Mouse (Mus musculus) adrenal gland, adult 18-20 months (tissue): ENCODE measurements at regions not wholly inside any gene's neighbourhood (a gene's known extent, or its start where the extent isn't known, plus 50 kb on each side); places are given as distances from the start of the nearest gene placed in this dataset.
"Not testable (repeated sequence)": the region's sequence is repeated elsewhere in the genome, so short reads cannot be mapped to it uniquely, and the experiment has no call there.

Source experiments
- DNase-seq, 2 experiments: peaks; one replicate each; pipeline ENCODE4 v3.0.0; 2021 to 2022; ENCODE audit warnings: low spot score in 2 of 2

DNA sequence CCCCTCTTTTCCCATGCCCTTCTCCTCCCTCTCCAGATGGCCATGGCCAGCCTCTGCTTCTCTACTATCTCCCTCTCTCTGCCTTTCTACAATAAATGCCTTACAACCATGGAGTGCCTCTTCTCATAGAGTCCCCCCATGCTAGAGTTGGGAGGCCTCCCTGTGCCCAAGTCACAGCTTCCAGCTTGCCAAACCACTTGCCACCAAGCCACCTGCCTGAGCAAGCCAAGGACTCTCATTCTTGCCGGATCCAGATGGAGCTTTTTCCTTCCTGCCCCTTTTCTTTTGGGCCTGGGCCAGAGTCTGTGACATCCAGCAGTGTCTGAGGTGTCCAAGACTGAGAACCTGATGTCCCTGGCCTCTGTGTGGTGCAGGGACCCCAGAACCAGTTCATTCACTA is 367.4 kb upstream of the Arhgap42 start:
- no peak for DNase-seq

DNA sequence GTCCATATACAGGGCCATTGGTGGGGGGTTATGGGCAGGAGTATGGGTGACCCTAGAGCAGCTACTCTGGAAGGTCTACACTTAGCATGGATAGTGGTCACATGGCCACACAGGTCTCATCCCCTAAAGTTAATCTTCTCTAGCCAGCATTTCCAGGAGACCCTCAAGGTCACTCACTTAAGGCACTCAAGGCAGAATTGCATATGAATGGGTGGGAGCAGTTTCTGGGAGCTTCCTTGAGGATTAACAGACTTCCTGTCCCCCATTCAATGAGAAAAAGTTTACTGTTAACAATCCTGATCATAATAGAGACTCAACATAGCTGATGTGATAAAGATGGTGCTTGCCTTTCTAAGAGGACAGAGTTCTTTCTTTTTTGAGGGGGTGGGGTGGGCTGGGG is 352.4 kb upstream of the Arhgap42 start:
- DNase-seq: no peak

DNA sequence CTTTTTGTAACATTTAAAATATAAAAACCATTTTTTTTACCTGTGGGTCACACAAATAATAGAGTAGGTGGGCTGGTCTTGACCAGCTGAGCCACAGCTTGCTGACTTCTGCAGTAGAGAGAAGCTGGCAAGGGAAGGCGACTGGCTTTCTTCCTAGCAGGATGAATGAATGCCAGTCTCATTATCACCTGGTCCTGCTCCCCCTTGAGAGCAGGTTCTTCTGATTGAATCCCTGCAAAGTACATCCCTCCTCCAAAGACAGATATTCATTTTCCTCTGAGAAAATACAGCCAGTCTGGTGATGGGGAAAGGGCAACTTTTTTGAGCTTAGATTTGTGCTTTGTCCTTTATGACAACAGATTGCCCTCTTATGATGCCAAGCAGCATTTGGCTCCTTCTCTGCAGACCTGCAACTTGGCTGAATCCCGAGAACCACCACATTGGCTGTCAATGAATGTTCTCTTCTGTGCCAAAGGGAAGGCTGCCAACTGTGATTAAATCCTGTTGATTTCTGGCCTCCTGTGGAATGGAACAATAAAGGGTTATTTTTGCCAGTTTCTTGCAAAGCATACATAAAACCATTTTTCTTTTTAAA is 344.2 kb upstream of the Arhgap42 start:
- DNase-seq: no peak

DNA sequence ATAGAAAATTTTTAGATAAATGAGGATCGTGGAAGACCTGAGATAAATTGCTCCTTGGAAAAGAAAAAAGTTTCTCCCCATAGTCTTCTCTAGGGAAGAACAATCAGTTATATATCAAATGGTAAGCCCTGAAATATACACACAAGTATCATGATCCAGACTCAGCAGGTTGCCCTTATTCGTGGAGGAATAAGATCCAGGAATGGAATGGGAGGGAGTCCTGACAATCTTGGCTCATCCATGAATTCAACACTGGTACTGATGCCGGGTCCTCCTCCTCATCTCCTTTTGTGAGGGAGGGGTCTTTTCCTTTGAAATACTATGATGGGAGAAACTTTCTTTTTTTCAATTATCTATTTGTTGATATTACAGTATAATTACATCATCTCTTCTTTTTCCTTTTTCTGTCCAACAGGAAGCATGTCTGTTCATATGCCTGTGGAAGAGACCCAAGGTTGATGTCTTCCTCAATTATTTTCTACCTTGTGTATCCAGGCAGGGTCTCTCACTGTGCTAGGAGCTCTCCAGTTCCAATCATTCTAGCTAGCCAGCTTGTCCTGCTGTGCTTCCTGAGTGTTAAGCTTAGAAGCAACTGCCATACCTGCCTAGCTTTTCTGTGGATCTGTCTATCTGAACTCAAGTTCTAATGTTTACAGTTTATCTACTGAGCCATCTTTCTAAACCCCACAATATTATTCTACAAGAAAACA is 343.6 kb upstream of the Arhgap42 start:
- no peak for DNase-seq

DNA sequence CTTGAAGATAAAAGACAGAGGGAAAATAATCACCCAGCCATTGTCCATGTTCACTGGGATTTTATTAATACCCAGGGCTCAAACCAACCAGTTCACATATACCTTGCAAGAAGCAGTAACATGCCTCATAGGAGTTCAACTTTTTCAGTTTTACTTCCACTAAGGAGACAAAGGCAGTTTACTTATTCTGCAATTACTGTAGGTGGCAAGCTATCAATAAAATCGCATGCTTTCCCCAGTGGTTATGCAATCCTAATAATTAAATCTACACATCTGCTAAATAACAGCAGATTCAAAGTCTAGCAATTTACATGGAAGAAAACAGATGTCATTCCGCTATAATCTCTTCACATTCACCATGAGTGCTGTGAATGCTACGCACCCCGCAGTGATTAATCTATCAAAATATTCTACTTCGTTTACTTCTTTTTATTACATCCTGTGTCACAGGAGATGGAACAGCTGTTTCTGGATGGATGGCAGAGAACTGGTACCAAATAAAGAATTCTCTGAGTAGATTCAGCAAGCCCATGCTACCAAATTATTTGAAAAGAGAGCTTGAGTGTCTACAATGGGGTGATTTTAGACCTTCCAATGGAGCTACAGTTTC is 329.2 kb upstream of the Arhgap42 start:
- DNase-seq: no peak

DNA sequence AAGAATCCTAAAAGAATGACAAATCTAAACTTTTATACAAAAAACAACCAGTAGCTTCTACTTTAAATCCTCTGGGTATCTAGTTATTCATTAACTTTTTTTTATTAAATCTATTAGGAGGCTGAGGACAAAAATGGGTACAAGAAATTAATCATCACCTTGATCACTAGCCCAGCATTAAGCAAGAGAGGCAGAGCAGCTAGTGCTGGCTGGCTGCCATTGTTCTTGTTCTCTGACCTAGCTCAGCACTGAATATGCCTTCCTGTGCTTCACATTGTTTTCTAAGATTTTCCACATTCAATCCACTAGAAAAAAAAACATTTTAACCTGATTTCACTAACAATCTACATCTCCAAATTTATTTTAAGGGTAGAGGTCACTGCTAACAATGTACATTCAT is 325.6 kb upstream of the Arhgap42 start:
- no peak for DNase-seq

DNA sequence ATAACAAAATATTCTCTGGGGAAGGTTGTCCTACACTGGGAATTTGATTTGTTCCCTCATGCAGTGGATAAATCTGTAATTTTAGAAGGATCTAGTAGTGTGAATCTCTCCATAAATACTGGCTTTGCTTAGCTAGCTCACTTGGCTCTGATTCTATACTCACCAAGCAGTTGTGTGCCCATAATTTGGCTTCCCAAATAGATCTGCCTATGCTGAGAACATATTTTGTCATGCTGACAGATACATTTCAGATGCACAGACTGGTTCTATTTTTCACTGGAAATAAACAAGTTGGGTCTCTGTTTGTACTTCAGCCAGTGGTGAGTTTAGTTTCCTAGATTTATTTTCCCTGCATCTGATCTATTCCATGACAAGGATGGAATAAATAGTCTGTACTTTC is 309.8 kb upstream of the Arhgap42 start:
- DNase-seq: no peak

DNA sequence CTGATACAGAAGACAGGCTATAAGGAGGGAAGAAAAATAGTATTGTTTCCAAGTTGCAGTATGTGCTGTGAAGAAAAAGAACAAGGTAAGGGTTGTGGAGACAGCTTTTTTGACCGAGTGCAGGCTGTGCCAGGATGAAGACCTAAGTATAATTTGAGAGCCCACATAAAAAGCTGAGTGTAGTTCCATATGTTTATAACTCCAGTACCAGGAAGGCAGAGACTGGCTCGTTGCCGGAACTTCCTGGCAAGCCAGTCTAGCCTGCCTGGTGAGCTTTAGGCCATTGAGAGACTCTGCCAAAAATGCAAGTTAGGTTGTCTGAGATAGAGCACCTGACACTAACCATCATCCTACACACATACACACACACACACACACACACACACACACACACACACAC is 308.7 kb upstream of the Arhgap42 start:
- no peak for DNase-seq

DNA sequence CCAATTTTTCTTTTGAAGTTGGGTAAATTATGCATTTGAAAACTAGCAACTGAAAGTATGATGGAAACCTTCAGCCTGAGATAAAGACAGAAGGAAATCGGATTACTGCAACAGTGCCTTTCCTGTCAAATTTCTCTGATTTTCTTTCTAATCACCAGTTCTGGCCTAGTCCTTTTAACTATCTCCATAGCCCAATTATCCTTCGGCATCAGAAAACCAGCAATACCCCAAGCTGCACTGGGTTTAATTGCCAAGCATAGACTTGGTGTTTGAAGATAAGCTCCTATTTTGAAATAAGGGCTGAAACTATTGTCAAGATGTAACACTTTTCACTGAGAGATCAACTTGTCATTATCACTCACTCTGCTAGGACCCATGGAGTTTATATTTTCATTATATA is 308.2 kb upstream of the Arhgap42 start:
- no peak for DNase-seq

DNA sequence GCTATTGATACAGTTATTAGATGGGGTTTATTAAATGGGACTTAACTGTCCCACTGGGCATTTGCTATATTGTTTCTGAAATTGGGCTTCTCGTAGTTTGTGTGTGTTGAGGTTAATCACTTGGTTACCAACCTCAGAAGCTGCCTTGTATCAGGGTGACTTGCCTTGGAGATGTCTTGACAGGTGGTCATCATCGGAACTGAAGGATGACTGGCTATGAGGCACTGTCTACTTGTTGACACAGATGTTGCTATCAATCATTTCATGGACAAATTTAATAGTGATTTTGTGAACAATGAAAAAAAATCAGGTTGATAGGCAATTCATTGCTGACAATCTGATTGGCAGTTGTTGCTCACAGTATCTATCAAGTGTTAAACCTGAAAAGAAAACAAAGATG is 261.4 kb upstream of the Arhgap42 start:
- no peak for DNase-seq

DNA sequence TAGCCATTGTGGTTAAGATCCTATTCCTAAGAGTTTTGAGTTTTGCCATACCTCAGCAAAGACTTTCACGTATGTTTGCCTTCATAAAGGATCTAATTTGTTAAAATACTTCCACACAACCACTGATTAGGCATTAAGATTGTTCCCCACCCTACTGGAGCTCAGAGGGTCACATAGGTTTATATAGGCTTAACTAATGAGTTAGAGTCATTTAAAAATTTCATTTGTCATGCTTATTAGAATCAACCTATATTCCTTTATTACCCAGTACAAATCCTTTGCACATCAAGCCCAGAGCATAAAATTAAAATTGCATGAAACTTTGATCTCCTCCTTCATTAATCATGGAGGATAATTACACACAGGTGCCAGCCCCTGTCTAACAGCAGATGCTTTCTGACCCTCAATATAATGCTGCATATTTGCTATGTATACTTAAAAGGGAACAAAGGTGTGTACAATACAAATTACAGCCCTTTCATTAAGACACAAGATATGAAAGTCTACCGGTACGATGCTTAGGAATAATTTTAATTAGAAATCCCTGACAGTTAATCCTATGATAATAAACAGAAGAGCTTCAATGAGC is 254.8 kb upstream of the Arhgap42 start:
- no peak for DNase-seq

DNA sequence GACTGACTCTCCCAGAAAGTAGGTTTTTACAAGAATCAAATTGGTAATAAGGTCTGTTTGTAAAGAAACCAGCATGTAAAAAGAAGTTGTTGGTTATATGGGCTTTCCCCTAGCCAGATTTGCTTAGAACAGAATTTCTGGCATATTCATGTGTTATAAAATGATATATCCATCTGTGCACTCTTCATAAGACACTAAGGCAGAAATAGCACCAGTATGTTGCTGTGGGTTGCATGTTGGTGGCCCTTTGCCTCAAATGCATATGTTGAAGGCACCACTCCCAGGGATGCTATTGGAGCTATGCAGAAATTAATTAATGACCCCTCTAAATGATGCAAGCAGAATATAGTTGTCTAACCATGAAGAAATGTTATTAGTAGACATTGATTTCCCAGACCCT is 238.2 kb upstream of the Arhgap42 start:
- no peak for DNase-seq

DNA sequence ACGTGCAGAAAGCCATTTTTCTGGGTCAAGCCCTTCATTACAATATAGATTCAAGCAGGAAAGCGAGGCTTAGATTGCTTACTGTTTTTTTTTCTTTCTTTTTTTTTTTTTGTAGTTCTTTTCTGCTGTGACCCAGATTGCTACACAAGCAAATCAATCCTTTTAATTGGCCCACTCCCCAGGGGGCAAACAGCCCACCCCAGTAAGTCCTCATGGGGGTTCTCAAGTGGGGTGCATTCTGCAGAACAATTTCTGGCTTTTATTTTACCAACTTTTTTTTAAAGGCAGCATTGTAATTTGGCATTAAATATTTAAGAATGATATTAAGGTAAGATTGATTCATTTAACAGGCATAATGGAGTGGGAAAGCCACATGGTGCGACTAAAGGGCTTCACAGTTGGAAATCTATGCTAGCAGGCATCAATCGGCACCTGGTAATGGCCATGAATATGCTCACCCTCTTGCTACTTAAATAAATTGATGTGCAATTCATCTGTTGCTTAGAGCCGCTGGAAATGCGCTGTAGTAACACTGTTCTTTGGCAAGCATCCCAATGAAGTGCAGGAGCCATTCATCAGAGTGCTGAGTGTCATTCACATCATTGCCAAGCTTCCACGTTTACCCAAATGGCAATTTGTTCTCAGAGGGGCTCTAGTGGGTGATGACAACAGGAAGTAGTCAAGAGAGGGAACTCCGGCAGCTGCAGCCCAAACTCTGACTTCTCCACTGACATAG is 236.3 kb upstream of the Arhgap42 start:
- no peak for DNase-seq

DNA sequence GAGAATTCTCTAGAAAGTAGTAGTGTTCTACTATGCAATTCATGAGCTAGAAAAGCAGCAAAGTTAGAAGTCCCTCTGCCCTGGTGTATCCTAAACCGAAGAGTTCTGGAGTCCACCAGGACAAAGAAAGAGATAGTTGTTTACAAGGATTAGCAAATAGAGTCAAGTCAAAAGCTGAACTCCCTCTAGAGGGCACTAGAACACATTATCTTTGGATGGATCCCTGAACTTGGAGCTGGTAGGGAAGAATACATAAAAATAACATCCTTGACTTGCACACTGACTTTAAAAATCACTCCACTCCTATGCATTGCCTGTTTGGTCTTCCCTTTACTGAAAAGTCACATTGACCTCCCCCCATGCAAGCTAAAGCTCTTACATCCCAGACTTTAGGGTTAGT is 205.3 kb upstream of the Arhgap42 start:
- DNase-seq: no peak

DNA sequence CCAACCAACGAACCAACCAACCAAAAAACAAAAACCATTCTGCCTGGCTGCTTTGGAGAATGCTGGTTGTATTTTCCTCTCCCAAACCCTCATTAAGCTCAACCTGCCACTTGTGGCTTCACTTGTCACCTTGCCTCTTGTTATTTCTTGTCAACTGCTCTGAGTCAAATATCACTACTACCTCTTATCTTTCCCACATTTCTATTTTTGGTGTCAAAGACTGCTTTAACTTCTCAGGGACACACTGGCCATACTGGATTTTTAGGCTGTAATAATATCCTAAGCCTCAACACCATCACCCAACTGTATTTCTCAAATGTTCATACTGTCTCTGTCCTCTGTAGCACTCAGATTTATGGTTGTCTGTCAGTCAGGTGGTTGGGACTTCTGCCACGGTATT is 181.4 kb upstream of the Arhgap42 start:
- no peak for DNase-seq

DNA sequence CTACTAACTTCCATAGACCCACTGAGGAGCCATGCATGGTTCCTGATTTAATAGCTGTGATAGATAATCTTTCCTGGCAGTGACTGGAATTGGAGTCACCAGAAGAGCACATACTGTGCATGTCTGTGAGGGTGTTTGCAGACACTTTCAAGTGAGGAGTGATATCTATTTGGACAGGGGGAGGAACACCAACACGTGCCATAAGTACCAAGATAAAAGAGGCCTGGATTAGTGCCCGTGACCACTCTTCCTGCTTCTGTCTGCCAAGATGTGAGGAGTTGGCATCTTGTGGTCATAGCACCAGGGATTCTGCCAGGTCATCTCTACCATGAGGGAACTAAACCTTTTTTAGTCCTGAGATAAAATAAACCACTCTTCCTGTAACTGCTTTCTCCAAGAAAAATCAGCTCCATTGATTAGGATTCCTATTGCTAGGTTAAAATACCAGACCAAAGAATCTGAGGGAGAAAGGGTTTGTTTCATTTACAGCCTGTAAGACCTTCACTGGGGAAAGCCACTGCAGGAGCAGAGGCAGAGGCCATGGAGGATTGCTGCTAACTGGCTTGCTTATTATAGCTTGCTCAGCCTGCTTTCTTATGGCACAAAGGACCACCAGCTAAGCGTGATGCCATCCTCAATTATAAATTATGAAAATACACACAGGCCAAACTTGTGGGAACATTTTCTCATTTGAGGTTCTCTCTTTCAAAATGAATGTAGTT is 173.7 kb upstream of the Arhgap42 start:
- DNase-seq: no peak

DNA sequence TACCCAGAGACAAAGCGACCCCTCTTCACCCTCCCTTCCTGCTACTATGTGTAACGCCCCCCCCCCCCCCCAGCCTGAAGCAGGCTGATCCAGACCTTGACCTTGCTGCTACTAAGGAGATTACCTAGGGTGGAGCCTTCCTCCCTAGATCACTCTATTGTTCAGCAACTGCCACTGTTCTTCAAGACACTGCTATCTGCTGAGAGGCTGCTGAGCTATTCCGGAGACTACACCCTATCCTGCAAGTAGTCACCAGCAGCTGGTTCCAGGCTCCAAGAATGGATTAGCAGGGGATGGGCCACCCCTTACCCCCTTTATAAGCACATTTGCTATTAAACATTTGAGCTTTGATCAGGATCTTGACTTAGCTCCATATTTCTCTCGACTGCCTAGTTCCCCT is 155.3 kb upstream of the Arhgap42 start:
- not testable (repeated sequence) for DNase-seq

DNA sequence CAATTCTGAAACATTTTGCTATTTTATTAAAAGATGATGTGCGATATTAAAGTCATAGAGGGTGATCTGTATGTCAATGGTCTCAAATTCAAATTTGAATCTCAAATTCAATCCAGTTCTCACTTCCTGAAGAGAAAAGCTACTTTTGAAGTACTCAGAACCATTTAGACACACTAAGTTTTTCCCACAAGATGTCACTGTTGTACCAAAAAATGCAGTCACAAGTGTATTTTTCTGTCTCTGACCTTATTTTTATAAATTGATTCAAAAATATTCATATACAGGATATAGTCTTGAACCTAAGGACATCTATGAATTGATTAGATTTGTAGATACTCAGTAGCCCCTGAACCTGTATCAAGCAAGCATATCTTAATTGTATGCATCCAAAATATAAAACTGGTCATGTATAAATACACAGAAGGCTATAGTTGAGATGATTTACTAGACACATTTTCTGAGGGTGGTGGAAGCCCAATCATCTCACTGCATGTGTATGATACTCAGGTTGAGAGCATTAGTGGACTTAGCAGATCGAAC is 137.8 kb upstream of the Arhgap42 start:
- DNase-seq: no peak

DNA sequence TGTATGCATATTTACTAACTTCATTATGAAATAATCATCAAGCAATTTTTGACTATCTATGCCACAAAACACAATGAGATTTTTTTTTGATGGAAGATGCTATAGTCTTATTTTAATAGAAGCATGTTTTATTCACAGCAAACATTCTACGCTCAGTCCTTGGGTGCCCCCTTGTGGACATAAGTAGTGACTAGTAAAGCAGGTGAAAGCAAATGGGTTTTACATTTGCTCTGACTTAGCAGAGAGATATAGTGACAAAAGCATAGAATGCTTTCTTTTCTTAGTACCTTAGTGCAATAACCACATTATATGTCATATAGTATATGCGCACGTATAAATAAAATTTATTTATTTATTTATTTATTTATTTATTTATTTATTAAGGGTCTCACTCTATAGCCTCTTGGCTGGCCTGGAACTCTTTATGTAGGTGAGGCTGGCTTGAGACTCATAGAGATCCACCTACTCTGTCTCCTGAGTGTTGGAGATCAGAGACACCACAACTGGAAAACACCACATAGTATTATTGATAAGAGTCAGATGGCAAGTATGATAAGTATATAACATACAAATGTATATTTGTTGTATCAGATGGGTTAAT is 136.5 kb upstream of the Arhgap42 start:
- peak; percentile 51 to 64 for DNase-seq

DNA sequence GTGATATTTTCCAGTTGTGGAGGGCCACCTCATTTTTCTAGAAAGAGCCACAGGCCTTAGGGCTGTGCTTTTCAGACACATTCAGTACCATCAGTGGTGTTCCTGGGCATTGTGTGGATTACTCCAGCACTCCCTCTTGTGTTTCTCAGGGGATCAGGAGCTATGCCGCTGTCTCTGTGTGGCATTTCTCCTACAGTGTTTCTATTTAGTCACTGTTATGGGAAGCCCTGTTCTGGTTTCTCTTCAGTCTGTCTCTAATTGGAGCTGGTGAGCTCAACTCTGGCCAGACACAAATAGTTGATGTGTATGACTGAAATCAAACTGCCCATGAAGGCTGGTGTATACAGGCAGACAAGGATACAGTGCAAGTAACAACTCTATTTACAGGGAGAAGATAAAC is 133.7 kb upstream of the Arhgap42 start:
- DNase-seq: no peak
